Mouse (Mus musculus): Measurements from ENCODE around the gene Apba3.

Apba3 gene

GRCm38 (mm10) chr10:81240876-81241275 is 25.9 kb upstream of the Apba3 start:
- no peaks in the 10 kb centered on the region for H3K36me3 ChIP-seq (ENCODE audit: control insufficient read depth, insufficient read depth, low read length, poor library complexity, severe bottlenecking)
- peak; percentile 82 for DNase-seq (ENCODE audit: low read depth, low spot score)
- no peaks in the 10 kb centered on the region; the same call in 1 of the 2 replicates for H3K27me3 ChIP-seq (ENCODE audit: control insufficient read depth, insufficient read depth, low read length, poor library complexity, severe bottlenecking)

- H3K36me3 ChIP-seq (ENCODE audit: control insufficient read depth, insufficient read depth, low read length, poor library complexity, severe bottlenecking): no peaks in the 10 kb centered on the region
- no peaks in the 10 kb centered on the region; the same call in 1 of the 2 replicates for H3K27me3 ChIP-seq (ENCODE audit: control insufficient read depth, insufficient read depth, low read length, poor library complexity, severe bottlenecking)
- DNase-seq (ENCODE audit: low read depth, low spot score): no peak
These were observed 24.7 kb upstream of the Apba3 start for GRCm38 (mm10) chr10:81242021-81242420.

GRCm38 (mm10) chr10:81244146-81244545 is 22.6 kb upstream of the Apba3 start:
- DNase-seq (ENCODE audit: low read depth, low spot score): no peak
- Histone ChIP-seq H3K36me3 (ENCODE audit: control insufficient read depth, insufficient read depth, low read length, poor library complexity, severe bottlenecking) (no peaks in the 10 kb centered on the region), H3K27me3 (ENCODE audit: control insufficient read depth, insufficient read depth, low read length, poor library complexity, severe bottlenecking) (no peaks in the 10 kb centered on the region; the same call in 1 of the 2 replicates)

- no peaks in the 10 kb centered on the region for H3K36me3 ChIP-seq (ENCODE audit: control insufficient read depth, insufficient read depth, low read length, poor library complexity, severe bottlenecking)
- peak; percentile 87 for DNase-seq (ENCODE audit: low read depth, low spot score)
These were observed 22.2 kb upstream of the Apba3 start for GRCm38 (mm10) chr10:81244595-81244994.

GRCm38 (mm10) chr10:81245166-81245565 is 21.6 kb upstream of the Apba3 start:
- H3K27me3 ChIP-seq (ENCODE audit: control insufficient read depth, insufficient read depth, low read length, poor library complexity, severe bottlenecking): no peaks in the 10 kb centered on the region
- H3K36me3 ChIP-seq (ENCODE audit: control insufficient read depth, insufficient read depth, low read length, poor library complexity, severe bottlenecking): no peaks in the 10 kb centered on the region
- DNase-seq (ENCODE audit: low read depth, low spot score): no peak

More at GRCm38 (mm10) chr10:81244595-81244994, 22.2 kb upstream of the Apba3 start:
- H3K27me3 ChIP-seq (ENCODE audit: control insufficient read depth, insufficient read depth, low read length, poor library complexity, severe bottlenecking): no peaks in the 10 kb centered on the region

GRCm38 (mm10) chr10:81247804-81248203 is 19.0 kb upstream of the Apba3 start:
- DNase-seq (ENCODE audit: low read depth, low spot score): no peak
- Histone ChIP-seq H3K27me3 (ENCODE audit: control insufficient read depth, insufficient read depth, low read length, poor library complexity, severe bottlenecking) (no peaks in the 10 kb centered on the region), H3K36me3 (ENCODE audit: control insufficient read depth, insufficient read depth, low read length, poor library complexity, severe bottlenecking) (no peaks in the 10 kb centered on the region)

GRCm38 (mm10) chr10:81249442-81249841 is 17.3 kb upstream of the Apba3 start:
- DNase-seq (ENCODE audit: low read depth, low spot score): no peak
- Histone ChIP-seq H3K27me3 (ENCODE audit: control insufficient read depth, insufficient read depth, low read length, poor library complexity, severe bottlenecking) (no peaks in the 10 kb centered on the region), H3K36me3 (ENCODE audit: control insufficient read depth, insufficient read depth, low read length, poor library complexity, severe bottlenecking) (no peaks in the 10 kb centered on the region)

GRCm38 (mm10) chr10:81252424-81253419 is 14.0 kb upstream of the Apba3 start, which contains the start of gene Matk:
Gene Matk, plus strand, starts transcription at chr10:81252935.
- Histone ChIP-seq H3K36me3 (ENCODE audit: control insufficient read depth, insufficient read depth, low read length, poor library complexity, severe bottlenecking) (no peaks in the 10 kb centered on the region), H3K27me3 (ENCODE audit: control insufficient read depth, insufficient read depth, low read length, poor library complexity, severe bottlenecking) (no peaks in the 10 kb centered on the region)
- DNase-seq (ENCODE audit: low read depth, low spot score): peak; percentile 74

GRCm38 (mm10) chr10:81254886-81255285 is 11.9 kb upstream of the Apba3 start:
- no peaks in the 10 kb centered on the region for H3K27me3 ChIP-seq (ENCODE audit: control insufficient read depth, insufficient read depth, low read length, poor library complexity, severe bottlenecking)
- H3K36me3 ChIP-seq (ENCODE audit: control insufficient read depth, insufficient read depth, low read length, poor library complexity, severe bottlenecking): no peaks in the 10 kb centered on the region
- no peak for DNase-seq (ENCODE audit: low read depth, low spot score)

- peak; percentile 63 for DNase-seq (ENCODE audit: low read depth, low spot score)
- Histone ChIP-seq H3K27me3 (ENCODE audit: control insufficient read depth, insufficient read depth, low read length, poor library complexity, severe bottlenecking) (no peaks in the 10 kb centered on the region), H3K36me3 (ENCODE audit: control insufficient read depth, insufficient read depth, low read length, poor library complexity, severe bottlenecking) (no peaks in the 10 kb centered on the region)
These were observed 9.4 kb upstream of the Apba3 start for GRCm38 (mm10) chr10:81257158-81258039.

GRCm38 (mm10) chr10:81259225-81259884 is 7.4 kb upstream of the Apba3 start:
- DNase-seq (ENCODE audit: low read depth, low spot score): no peak
- Histone ChIP-seq H3K27me3 (ENCODE audit: control insufficient read depth, insufficient read depth, low read length, poor library complexity, severe bottlenecking) (no peaks in the 10 kb centered on the region), H3K36me3 (ENCODE audit: control insufficient read depth, insufficient read depth, low read length, poor library complexity, severe bottlenecking) (peaks cover 3% of the 10 kb centered on the region; the same call in 1 of the 2 replicates)

GRCm38 (mm10) chr10:81261025-81261424 is 5.7 kb upstream of the Apba3 start:
- no peak for DNase-seq (ENCODE audit: low read depth, low spot score)
- H3K27me3 ChIP-seq (ENCODE audit: control insufficient read depth, insufficient read depth, low read length, poor library complexity, severe bottlenecking): no peaks in the 10 kb centered on the region
- H3K36me3 ChIP-seq (ENCODE audit: control insufficient read depth, insufficient read depth, low read length, poor library complexity, severe bottlenecking): peaks cover 3% of the 10 kb centered on the region; the same call in 1 of the 2 replicates

- DNase-seq (ENCODE audit: low read depth, low spot score): no peak
- Histone ChIP-seq H3K36me3 (ENCODE audit: control insufficient read depth, insufficient read depth, low read length, poor library complexity, severe bottlenecking) (peaks cover 3% of the 10 kb centered on the region; the same call in 1 of the 2 replicates), H3K27me3 (ENCODE audit: control insufficient read depth, insufficient read depth, low read length, poor library complexity, severe bottlenecking) (no peaks in the 10 kb centered on the region)
These were observed 1.2 kb upstream of the Apba3 start for GRCm38 (mm10) chr10:81265540-81265939.

GRCm38 (mm10) chr10:81268056-81268455 is 1.3 kb downstream of the Apba3 start:
- H3K27me3 ChIP-seq (ENCODE audit: control insufficient read depth, insufficient read depth, low read length, poor library complexity, severe bottlenecking): no peaks in the 10 kb centered on the region
- DNase-seq (ENCODE audit: low read depth, low spot score): peak; percentile 82
- H3K36me3 ChIP-seq (ENCODE audit: control insufficient read depth, insufficient read depth, low read length, poor library complexity, severe bottlenecking): peaks cover 17% of the 10 kb centered on the region

Measured in splenic B cell, adult 2 months (primary cell).